Mouse (Mus musculus): ENCODE measurements at regions not wholly inside any gene's neighbourhood (a gene's known extent, or its start where the extent isn't known, plus 50 kb on each side); places are given as distances from the start of the nearest gene placed in this dataset.
A peak's percentile ranks its signal among the peaks of the same experiment; 100 is the strongest.
"Not testable (repeated sequence)": the region's sequence is repeated elsewhere in the genome, so short reads cannot be mapped to it uniquely, and the experiment has no call there.

DNA sequence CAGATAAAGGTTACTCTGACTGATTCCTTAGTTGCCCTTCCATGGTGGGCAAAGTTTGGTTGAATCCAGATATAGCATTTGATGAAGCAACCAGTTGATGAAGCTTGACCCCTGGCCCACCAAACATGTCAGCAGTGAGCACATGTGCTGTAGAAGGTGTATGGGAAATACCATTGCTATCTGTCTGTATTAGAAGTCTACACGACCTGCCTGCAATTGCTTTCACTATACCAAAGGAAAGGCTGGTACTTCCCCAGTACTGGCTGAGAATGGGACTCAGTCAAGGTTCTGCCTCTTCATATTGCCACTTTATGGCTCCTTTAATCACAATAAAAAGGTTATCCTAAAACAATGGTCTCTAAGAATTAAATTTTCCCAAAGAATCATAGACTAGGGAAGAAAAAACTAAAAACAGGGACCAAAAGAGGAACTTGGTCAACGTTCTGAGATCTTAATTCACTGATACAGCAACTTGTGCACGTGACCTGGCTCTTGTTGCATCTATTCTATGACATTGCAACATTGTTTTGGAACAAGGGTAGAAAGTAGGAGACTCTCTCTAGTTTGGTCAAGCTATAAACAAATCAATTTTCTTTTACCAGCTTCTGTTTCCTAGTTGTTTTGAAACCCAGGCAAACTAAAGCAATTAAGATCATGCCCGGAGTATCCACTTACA is 284.0 kb downstream of the Rapgef2 start:
- 85% methylated on average over 4 of the region's 4 CpGs for WGBS
- H3K9ac ChIP-seq (ENCODE audit: low read depth, low read length), result no peak overlapping the region
- no peak overlapping the region for H3K4me2 ChIP-seq (ENCODE audit: low read length)
- H3K9me3 ChIP-seq (replicated peaks; ENCODE audit: control insufficient read depth, low read length, poor library complexity, severe bottlenecking), result no peaks in the 10 kb centered on the region
- no peak overlapping the region for H3K4me3 ChIP-seq (ENCODE audit: low read depth, low read length)
- no peak overlapping the region for H3K27ac ChIP-seq (ENCODE audit: low read length)
- H3K36me3 ChIP-seq (ENCODE audit: control insufficient read depth, insufficient read depth, low read length), result no peaks in the 10 kb centered on the region
- H3K4me1 ChIP-seq (ENCODE audit: control insufficient read depth, insufficient read depth, low read length), result no peaks in the 10 kb centered on the region
- ATAC-seq, result no peak
- no peaks in the 10 kb centered on the region for H3K27me3 ChIP-seq (ENCODE audit: control insufficient read depth, insufficient read depth, low read depth, low read length)

- Histone ChIP-seq H3K4me3 (ENCODE audit: low read depth, low read length) (no peak overlapping the region), H3K9me3 (replicated peaks; ENCODE audit: control insufficient read depth, low read length, poor library complexity, severe bottlenecking) (no peaks in the 10 kb centered on the region), H3K9ac (ENCODE audit: low read depth, low read length) (no peak overlapping the region), H3K36me3 (ENCODE audit: control insufficient read depth, insufficient read depth, low read length) (no peaks in the 10 kb centered on the region), H3K4me2 (ENCODE audit: low read length) (no peak overlapping the region), H3K27me3 (ENCODE audit: control insufficient read depth, insufficient read depth, low read depth, low read length) (no peaks in the 10 kb centered on the region), H3K27ac (ENCODE audit: low read length) (no peak overlapping the region), H3K4me1 (ENCODE audit: control insufficient read depth, insufficient read depth, low read length) (no peaks in the 10 kb centered on the region)
- ATAC-seq, result no peak
- WGBS, result 90% methylated on average over 4 of the region's 4 CpGs
Measured at GRCm38 (mm10) chr3:79001754-79002153, 284.6 kb downstream of the Rapgef2 start.

- Histone ChIP-seq H3K27ac (ENCODE audit: low read length) (no peak overlapping the region), H3K27me3 (ENCODE audit: control insufficient read depth, insufficient read depth, low read depth, low read length) (no peaks in the 10 kb centered on the region), H3K4me2 (ENCODE audit: low read length) (no peak overlapping the region), H3K4me1 (ENCODE audit: control insufficient read depth, insufficient read depth, low read length) (no peaks in the 10 kb centered on the region), H3K9me3 (replicated peaks; ENCODE audit: control insufficient read depth, low read length, poor library complexity, severe bottlenecking) (no peaks in the 10 kb centered on the region), H3K36me3 (ENCODE audit: control insufficient read depth, insufficient read depth, low read length) (no peaks in the 10 kb centered on the region), H3K4me3 (ENCODE audit: low read depth, low read length) (no peak overlapping the region), H3K9ac (ENCODE audit: low read depth, low read length) (no peak overlapping the region)
- WGBS, result 87% methylated on average over 2 of the region's 2 CpGs
- no peak for ATAC-seq
Measured at GRCm38 (mm10) chr3:79000293-79000692, 286.0 kb downstream of the Rapgef2 start.

DNA sequence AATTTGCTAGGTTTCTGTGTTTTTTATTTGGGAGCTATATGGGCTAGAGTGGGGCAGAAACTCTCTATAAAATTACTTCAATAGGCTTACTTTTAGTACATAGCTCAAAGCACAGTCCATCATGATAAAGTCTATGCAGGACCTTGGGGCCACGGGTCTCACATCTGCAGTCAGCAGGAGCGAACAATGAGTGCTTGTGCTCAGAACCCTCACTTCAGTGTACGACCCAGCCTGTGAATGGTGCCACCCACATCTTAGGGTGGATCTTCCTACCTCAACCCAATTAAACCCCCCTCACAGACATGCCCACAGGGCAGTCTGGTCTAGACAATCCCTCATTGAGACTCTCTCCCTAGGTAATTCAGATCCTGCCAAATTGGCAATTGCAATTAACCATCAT is 286.5 kb downstream of the Rapgef2 start:
- 79% methylated on average over 3 of the region's 3 CpGs for WGBS
- H3K27ac ChIP-seq (ENCODE audit: low read length), result no peak overlapping the region
- no peaks in the 10 kb centered on the region for H3K27me3 ChIP-seq (ENCODE audit: control insufficient read depth, insufficient read depth, low read depth, low read length)
- H3K9ac ChIP-seq (ENCODE audit: low read depth, low read length), result no peak overlapping the region
- H3K4me2 ChIP-seq (ENCODE audit: low read length), result no peak overlapping the region
- H3K36me3 ChIP-seq (ENCODE audit: control insufficient read depth, insufficient read depth, low read length), result no peaks in the 10 kb centered on the region
- H3K4me3 ChIP-seq (ENCODE audit: low read depth, low read length), result no peak overlapping the region
- H3K4me1 ChIP-seq (ENCODE audit: control insufficient read depth, insufficient read depth, low read length), result no peaks in the 10 kb centered on the region
- no peaks in the 10 kb centered on the region for H3K9me3 ChIP-seq (replicated peaks; ENCODE audit: control insufficient read depth, low read length, poor library complexity, severe bottlenecking)
- no peak for ATAC-seq

GRCm38 (mm10) chr3:78988120-78988519 is 298.2 kb downstream of the Rapgef2 start:
- no peak for ATAC-seq
- H3K36me3 ChIP-seq (ENCODE audit: control insufficient read depth, insufficient read depth, low read length), result no peaks in the 10 kb centered on the region

DNA sequence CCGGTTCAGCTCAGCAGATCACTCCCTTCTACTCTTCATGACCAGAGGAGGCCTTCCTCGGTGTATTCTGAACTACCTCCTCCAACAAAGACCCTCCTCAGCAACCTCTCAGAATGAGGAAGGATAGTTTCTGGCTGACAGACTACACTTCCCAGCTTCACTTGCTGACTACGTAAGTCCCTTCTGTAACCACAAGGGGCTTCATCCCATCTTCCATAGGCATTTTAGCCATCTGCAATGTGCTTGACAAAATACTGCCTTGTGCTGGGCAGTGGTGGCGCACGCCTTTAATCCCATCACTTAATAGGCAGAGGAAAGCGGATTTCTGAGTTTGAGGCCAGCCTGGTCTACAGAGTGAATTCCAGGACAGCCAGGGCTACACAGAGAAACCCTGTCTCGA is 299.6 kb downstream of the Rapgef2 start:
- no peak overlapping the region for H3K27ac ChIP-seq (ENCODE audit: low read length)
- no peak for ATAC-seq

More at GRCm38 (mm10) chr3:78988120-78988519, 298.2 kb downstream of the Rapgef2 start:
- H3K27me3 ChIP-seq (ENCODE audit: control insufficient read depth, insufficient read depth, low read depth, low read length), result no peaks in the 10 kb centered on the region
- no peaks in the 10 kb centered on the region for H3K4me1 ChIP-seq (ENCODE audit: control insufficient read depth, insufficient read depth, low read length)
- H3K4me3 ChIP-seq (ENCODE audit: low read depth, low read length), result no peak overlapping the region
- no peaks in the 10 kb centered on the region for H3K9me3 ChIP-seq (replicated peaks; ENCODE audit: control insufficient read depth, low read length, poor library complexity, severe bottlenecking)
- WGBS, result 69% methylated on average over 2 of the region's 2 CpGs
- H3K9ac ChIP-seq (ENCODE audit: low read depth, low read length), result no peak overlapping the region
- no peak overlapping the region for H3K4me2 ChIP-seq (ENCODE audit: low read length)
- no peak overlapping the region for H3K27ac ChIP-seq (ENCODE audit: low read length)

GRCm38 (mm10) chr3:78981057-78981456 is 305.3 kb downstream of the Rapgef2 start:
- no peak overlapping the region for H3K4me2 ChIP-seq (ENCODE audit: low read length)
- H3K9ac ChIP-seq (ENCODE audit: low read depth, low read length), result no peak overlapping the region
- H3K4me3 ChIP-seq (ENCODE audit: low read depth, low read length), result no peak overlapping the region
- H3K27me3 ChIP-seq (ENCODE audit: control insufficient read depth, insufficient read depth, low read depth, low read length), result no peaks in the 10 kb centered on the region
- H3K27ac ChIP-seq (ENCODE audit: low read length), result no peak overlapping the region
- H3K4me1 ChIP-seq (ENCODE audit: control insufficient read depth, insufficient read depth, low read length), result no peaks in the 10 kb centered on the region
- no peaks in the 10 kb centered on the region for H3K9me3 ChIP-seq (replicated peaks; ENCODE audit: control insufficient read depth, low read length, poor library complexity, severe bottlenecking)
- no peaks in the 10 kb centered on the region for H3K36me3 ChIP-seq (ENCODE audit: control insufficient read depth, insufficient read depth, low read length)
- no peak for ATAC-seq
- 95% methylated on average over 3 of the region's 3 CpGs for WGBS

More for the DNA sequence above, 299.6 kb downstream of the Rapgef2 start:
- whole genome bisulfite sequencing, result 75% methylated on average over 6 of the region's 7 CpGs
- no peak overlapping the region for H3K4me2 ChIP-seq (ENCODE audit: low read length)
- no peak overlapping the region for H3K9ac ChIP-seq (ENCODE audit: low read depth, low read length)
- H3K36me3 ChIP-seq (ENCODE audit: control insufficient read depth, insufficient read depth, low read length), result no peaks in the 10 kb centered on the region
- H3K4me1 ChIP-seq (ENCODE audit: control insufficient read depth, insufficient read depth, low read length), result no peaks in the 10 kb centered on the region
- no peaks in the 10 kb centered on the region for H3K9me3 ChIP-seq (replicated peaks; ENCODE audit: control insufficient read depth, low read length, poor library complexity, severe bottlenecking)
- H3K4me3 ChIP-seq (ENCODE audit: low read depth, low read length), result no peak overlapping the region
- no peaks in the 10 kb centered on the region for H3K27me3 ChIP-seq (ENCODE audit: control insufficient read depth, insufficient read depth, low read depth, low read length)

DNA sequence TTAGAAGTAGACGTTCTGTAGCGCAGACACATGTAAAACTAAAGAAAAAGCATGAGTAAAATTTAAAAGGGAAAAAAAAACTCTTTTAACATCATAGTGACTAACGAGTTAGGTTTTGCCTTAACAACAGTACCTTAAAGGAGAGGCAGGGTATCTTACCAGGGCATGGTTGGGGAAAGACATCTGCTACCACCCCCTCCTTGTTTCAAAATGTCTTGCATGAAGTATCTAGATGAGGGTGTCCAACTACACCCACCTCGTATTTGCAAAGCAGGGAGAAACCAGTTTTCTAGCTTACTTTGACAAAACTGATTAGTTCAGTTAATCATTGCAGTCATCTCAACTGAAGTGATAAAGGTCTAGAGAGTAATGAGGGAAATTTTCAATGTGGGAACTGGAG is 307.5 kb downstream of the Rapgef2 start:
- Histone ChIP-seq H3K4me2 (ENCODE audit: low read length) (no peak overlapping the region), H3K4me3 (ENCODE audit: low read depth, low read length) (no peak overlapping the region), H3K36me3 (ENCODE audit: control insufficient read depth, insufficient read depth, low read length) (no peaks in the 10 kb centered on the region), H3K4me1 (ENCODE audit: control insufficient read depth, insufficient read depth, low read length) (no peaks in the 10 kb centered on the region), H3K27me3 (ENCODE audit: control insufficient read depth, insufficient read depth, low read depth, low read length) (no peaks in the 10 kb centered on the region), H3K9me3 (replicated peaks; ENCODE audit: control insufficient read depth, low read length, poor library complexity, severe bottlenecking) (no peaks in the 10 kb centered on the region), H3K27ac (ENCODE audit: low read length) (no peak overlapping the region), H3K9ac (ENCODE audit: low read depth, low read length) (no peak overlapping the region)
- no peak for ATAC-seq
- WGBS, result 93% methylated on average over 4 of the region's 4 CpGs

- Histone ChIP-seq H3K4me3 (ENCODE audit: low read depth, low read length) (peak overlapping the region; percentile 51), H3K4me2 (ENCODE audit: low read length) (peak overlapping the region; percentile 78), H3K9ac (ENCODE audit: low read depth, low read length) (peak overlapping the region; percentile 65)
- not testable (repeated sequence) for H3K27ac ChIP-seq (ENCODE audit: low read length); H3K4me1 ChIP-seq (ENCODE audit: control insufficient read depth, insufficient read depth, low read length); H3K9me3 ChIP-seq (replicated peaks; ENCODE audit: control insufficient read depth, low read length, poor library complexity, severe bottlenecking); H3K36me3 ChIP-seq (ENCODE audit: control insufficient read depth, insufficient read depth, low read length); H3K27me3 ChIP-seq (ENCODE audit: control insufficient read depth, insufficient read depth, low read depth, low read length)
- WGBS, result 5% methylated on average over 28 of the region's 57 CpGs
- peak; percentile 94 for ATAC-seq
Measured at GRCm38 (mm10) chr3:78966683-78967549, 319.4 kb downstream of the Rapgef2 start.
